Mouse (Mus musculus): Measurements from ENCODE around the gene Olfr1205.

Olfr1205 gene

GRCm38 (mm10) chr2:88829437-88829836 is at the start of gene Olfr1205:
TSS of gene Olfr1205 (plus strand) at chr2:88829737.
- no peak for DNase-seq

GRCm38 (mm10) chr2:88792736-88793135 is 36.8 kb upstream of the Olfr1205 start, which contains the start of gene Olfr1201:
TSS of gene Olfr1201 (plus strand) at chr2:88793036.
- no peak for DNase-seq

- DNase-seq, result no peak
These were observed 15.3 kb upstream of the Olfr1205 start, which contains the start of gene Olfr1202 for GRCm38 (mm10) chr2:88814196-88814595. TSS of gene Olfr1202 (plus strand) at chr2:88814496.

GRCm38 (mm10) chr2:88838477-88838876 is 8.9 kb downstream of the Olfr1205 start:
- no peak for DNase-seq

GRCm38 (mm10) chr2:88848992-88849391 is 19.5 kb downstream of the Olfr1205 start, which contains the start of gene Olfr1204:
TSS of gene Olfr1204 (plus strand) at chr2:88849292.
- DNase-seq, result no peak

- DNase-seq, result no peak
These were observed 33.4 kb downstream of the Olfr1205 start, which contains the start of gene Olfr1206 for GRCm38 (mm10) chr2:88862931-88863330. TSS of gene Olfr1206 (plus strand) at chr2:88863231.
